Mouse (Mus musculus): Measurements from ENCODE around the gene Gm37240. TPM values are rescaled to one million over a fixed set of nuclear protein-coding genes. Genes with fewer than 3 reads are reported as not detected.

Gene Gm37240
- polyA plus RNA-seq, 1 experiment from 2014 or later: 10.8 TPM

- DNase-seq (ENCODE audit: low read depth, low spot score) (no peak), ATAC-seq (peak; percentile 70)
- H3K27me3 ChIP-seq: no peaks in the 10 kb centered on the region
- in situ Hi-C loops (cut with MboI; ENCODE audit: low pct_unique_long_range_greater_than_20kb): no loop called here
- POLR2A ChIA-PET: interaction anchor here (0.7 to 1.2 kb wide), 2 partner anchors 36 to 74 kb away, joined by 3 to 4 read pairs; partner anchors contain the start of genes Glt28d2 and Gm37240
- CTCF ChIA-PET: interaction anchor here (0.9 to 1.8 kb wide), 5 partner anchors 17 to 110 kb away, joined by 3 to 7 read pairs (median 3); no protein-coding TSS in a partner anchor
- TF ChIP-seq CTCF (IDR thresholded peaks at IDR 0.05): no peak
These were observed 74.0 kb downstream of the Gm37240 start for GRCm38 (mm10) chr3:85813101-85814014.

- no peaks in the 10 kb centered on the region for H3K27me3 ChIP-seq
- ChIA-PET CTCF (interaction anchor here (1.2 to 1.8 kb wide), 5 partner anchors 10 to 39 kb away, joined by 3 to 7 read pairs (median 3); no protein-coding TSS in a partner anchor), POLR2A (interaction anchor here (1.7 kb wide), 1 partner anchor 11 kb away, joined by 5 read pairs; no protein-coding TSS in a partner anchor)
- in situ Hi-C loops (cut with MboI; ENCODE audit: low pct_unique_long_range_greater_than_20kb): no loop called here
- ATAC-seq (no peak), DNase-seq (ENCODE audit: low read depth, low spot score) (no peak)
- TF ChIP-seq CTCF (IDR thresholded peaks at IDR 0.05): no peak
These were observed 75.3 kb downstream of the Gm37240 start for GRCm38 (mm10) chr3:85812010-85812409.

GRCm38 (mm10) chr3:85793166-85793565, 94.2 kb downstream of the Gm37240 start:
- ChIA-PET POLR2A (no interaction called here), CTCF (interaction anchor here (0.9 to 1.0 kb wide), 2 partner anchors 10 to 28 kb away, joined by 4 read pairs; no protein-coding TSS in a partner anchor)
- ATAC-seq (no peak), DNase-seq (ENCODE audit: low read depth, low spot score) (no peak)
- no peak for TF ChIP-seq CTCF (IDR thresholded peaks at IDR 0.05)
- in situ Hi-C loops (cut with MboI; ENCODE audit: low pct_unique_long_range_greater_than_20kb): no loop called here
- no peaks in the 10 kb centered on the region for H3K27me3 ChIP-seq

GRCm38 (mm10) chr3:85789748-85790147, 97.6 kb downstream of the Gm37240 start:
- ChIA-PET CTCF (no interaction called here), POLR2A (no interaction called here)
- DNase-seq (ENCODE audit: low read depth, low spot score): no peak
- TF ChIP-seq CTCF (IDR thresholded peaks at IDR 0.05): no peak
- ATAC-seq: no peak
- in situ Hi-C loops (cut with MboI; ENCODE audit: low pct_unique_long_range_greater_than_20kb): no loop called here
- H3K27me3 ChIP-seq: no peaks in the 10 kb centered on the region

- in situ Hi-C loops (cut with MboI; ENCODE audit: low pct_unique_long_range_greater_than_20kb): no loop called here
- no peak for TF ChIP-seq CTCF (IDR thresholded peaks at IDR 0.05)
- DNase-seq (ENCODE audit: low read depth, low spot score): no peak
- no peak for ATAC-seq
- ChIA-PET POLR2A (interaction anchor here (2.0 kb wide), 1 partner anchor 8 kb away, joined by 11 read pairs; no protein-coding TSS in a partner anchor), CTCF (interaction anchor here (1.2 to 2.1 kb wide), 3 partner anchors 9 to 26 kb away, joined by 3 to 11 read pairs (median 4); no protein-coding TSS in a partner anchor)
- H3K27me3 ChIP-seq: no peaks in the 10 kb centered on the region
These were observed 100.8 kb downstream of the Gm37240 start for GRCm38 (mm10) chr3:85786501-85786900.

- TF ChIP-seq CTCF (IDR thresholded peaks at IDR 0.05): no peak
- no peaks in the 10 kb centered on the region for H3K27me3 ChIP-seq
- in situ Hi-C loops (cut with MboI; ENCODE audit: low pct_unique_long_range_greater_than_20kb): no loop called here
- DNase-seq (ENCODE audit: low read depth, low spot score): no peak
- POLR2A ChIA-PET: no interaction called here
- ATAC-seq: no peak
- CTCF ChIA-PET: interaction anchor here (0.9 kb wide), 1 partner anchor 21 kb away, joined by 3 read pairs; no protein-coding TSS in a partner anchor
These were observed 106.4 kb downstream of the Gm37240 start for GRCm38 (mm10) chr3:85780906-85781305.

- in situ Hi-C loops (cut with MboI; ENCODE audit: low pct_unique_long_range_greater_than_20kb): no loop called here
- ATAC-seq: no peak
- H3K27me3 ChIP-seq: no peaks in the 10 kb centered on the region
- no peak for DNase-seq (ENCODE audit: low read depth, low spot score)
- TF ChIP-seq CTCF (IDR thresholded peaks at IDR 0.05): no peak
- CTCF ChIA-PET: interaction anchor here (0.9 to 1.2 kb wide), 2 partner anchors 93 to 105 kb away, joined by 3 read pairs; no protein-coding TSS in a partner anchor
- POLR2A ChIA-PET: no interaction called here
These were observed 107.0 kb downstream of the Gm37240 start for GRCm38 (mm10) chr3:85780332-85780731.

GRCm38 (mm10) chr3:85777841-85778240, 109.5 kb downstream of the Gm37240 start:
- H3K27me3 ChIP-seq: no peaks in the 10 kb centered on the region
- DNase-seq (ENCODE audit: low read depth, low spot score) (no peak), ATAC-seq (no peak)
- in situ Hi-C loops (cut with MboI; ENCODE audit: low pct_unique_long_range_greater_than_20kb): no loop called here
- no peak for TF ChIP-seq CTCF (IDR thresholded peaks at IDR 0.05)
- CTCF ChIA-PET: interaction anchor here (1.1 to 2.3 kb wide), 7 partner anchors 9 to 140 kb away, joined by 3 to 11 read pairs (median 4); no protein-coding TSS in a partner anchor
- POLR2A ChIA-PET: interaction anchor here (0.6 to 1.5 kb wide), 3 partner anchors 9 to 1442 kb away, joined by 3 to 11 read pairs (median 4); no protein-coding TSS in a partner anchor

- in situ Hi-C loops (cut with MboI; ENCODE audit: low pct_unique_long_range_greater_than_20kb): no loop called here
- POLR2A ChIA-PET: interaction anchor here (1.0 to 1.7 kb wide), 3 partner anchors 10 to 35 kb away, joined by 4 to 11 read pairs (median 5); no protein-coding TSS in a partner anchor
These were observed 110.0 kb downstream of the Gm37240 start for GRCm38 (mm10) chr3:85777356-85777755.

GRCm38 (mm10) chr3:85776707-85777106, 110.6 kb downstream of the Gm37240 start:
- peak; percentile 37 for DNase-seq (ENCODE audit: low read depth, low spot score)
- TF ChIP-seq CTCF (IDR thresholded peaks at IDR 0.05): no peak
- no peak for ATAC-seq
- POLR2A ChIA-PET: interaction anchor here (0.8 to 1.7 kb wide), 2 partner anchors 11 to 57 kb away, joined by 3 to 5 read pairs; no protein-coding TSS in a partner anchor
- H3K27me3 ChIP-seq: no peaks in the 10 kb centered on the region
- in situ Hi-C loops (cut with MboI; ENCODE audit: low pct_unique_long_range_greater_than_20kb): no loop called here
- CTCF ChIA-PET: interaction anchor here (0.7 to 2.3 kb wide), 6 partner anchors 11 to 141 kb away, joined by 3 to 11 read pairs (median 5); no protein-coding TSS in a partner anchor

More at GRCm38 (mm10) chr3:85777356-85777755, 110.0 kb downstream of the Gm37240 start:
- DNase-seq (ENCODE audit: low read depth, low spot score) (no peak), ATAC-seq (no peak)
- TF ChIP-seq CTCF (IDR thresholded peaks at IDR 0.05): no peak
- H3K27me3 ChIP-seq: no peaks in the 10 kb centered on the region
- CTCF ChIA-PET: interaction anchor here (0.7 to 2.3 kb wide), 8 partner anchors 10 to 140 kb away, joined by 3 to 11 read pairs (median 4); no protein-coding TSS in a partner anchor

Data from Patski (cell line).